Mouse (Mus musculus) left cerebral cortex, adult 11 months (tissue): ENCODE data around the gene Cald1.

Experiments
- DNase-seq: peaks from one replicate; pipeline ENCODE4 v3.0.0; 2022; ENCODE audit warnings: low spot score

Gene Cald1

DNA sequence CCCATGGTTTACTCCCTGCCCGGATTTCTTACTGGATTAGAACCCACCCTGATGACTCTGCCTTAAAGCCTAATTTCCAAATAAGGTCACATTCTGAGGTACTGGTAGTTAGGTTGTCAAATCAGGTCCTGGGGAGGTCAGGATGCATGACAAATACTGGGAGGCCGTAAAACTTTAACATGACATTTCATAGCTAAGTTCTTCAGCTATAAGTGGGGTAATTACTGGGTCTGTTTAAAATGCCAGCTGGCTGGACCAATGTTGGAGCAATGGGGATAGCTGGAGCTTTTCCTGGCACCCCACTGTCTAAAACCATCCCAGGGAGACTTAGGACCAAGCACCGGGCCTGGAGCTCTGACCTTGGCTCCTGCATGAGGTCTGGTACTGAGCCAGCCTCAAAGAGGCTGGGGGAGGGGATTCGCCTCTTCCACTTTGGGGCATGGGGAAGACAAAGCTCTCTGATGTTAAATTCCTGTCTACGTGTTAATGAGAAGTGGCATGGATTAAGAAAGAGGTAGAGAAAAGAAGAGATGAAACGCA, 120.9 kb downstream of the Cald1 start:
- no peak for DNase-seq

DNA sequence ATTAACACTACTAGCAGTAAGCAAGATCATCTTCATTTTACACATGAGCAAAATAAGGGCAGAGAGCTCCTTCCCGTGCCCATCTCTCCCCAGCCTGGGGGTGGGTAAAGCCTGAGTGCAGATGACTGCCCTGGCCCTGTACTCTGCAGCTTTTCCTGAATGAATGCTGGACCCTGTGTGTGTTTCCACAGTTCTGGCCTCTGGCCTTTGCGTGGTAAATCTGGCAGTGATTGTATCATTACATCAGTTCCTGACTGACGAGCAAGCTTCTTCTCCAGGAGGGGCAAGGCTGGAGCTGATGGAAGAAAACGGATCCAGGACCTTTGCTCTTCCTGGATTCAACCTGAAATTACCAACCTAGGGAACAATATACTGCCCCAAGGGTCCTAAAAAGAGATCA, 122.1 kb downstream of the Cald1 start:
- DNase-seq = no peak

DNA sequence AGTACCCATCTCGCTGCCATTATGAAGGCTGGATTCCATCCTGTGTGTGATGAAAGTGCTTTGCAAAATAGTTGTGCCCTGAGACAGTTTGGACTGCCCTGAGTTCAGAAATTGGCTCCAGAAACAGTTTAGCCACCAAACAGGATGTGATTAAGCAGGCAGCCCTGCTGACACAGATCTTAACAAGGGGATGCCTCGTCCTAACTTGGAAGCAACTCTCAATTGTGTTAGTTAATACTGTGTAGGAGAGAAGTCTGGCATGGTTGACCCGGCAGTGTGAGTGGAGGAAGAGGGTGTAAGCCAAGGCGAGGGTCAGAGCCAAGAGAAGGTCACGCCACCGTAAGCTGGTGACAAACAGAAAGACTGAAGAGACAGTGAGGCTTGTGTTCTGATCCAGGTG, 123.4 kb downstream of the Cald1 start:
- DNase-seq = no peak

DNA sequence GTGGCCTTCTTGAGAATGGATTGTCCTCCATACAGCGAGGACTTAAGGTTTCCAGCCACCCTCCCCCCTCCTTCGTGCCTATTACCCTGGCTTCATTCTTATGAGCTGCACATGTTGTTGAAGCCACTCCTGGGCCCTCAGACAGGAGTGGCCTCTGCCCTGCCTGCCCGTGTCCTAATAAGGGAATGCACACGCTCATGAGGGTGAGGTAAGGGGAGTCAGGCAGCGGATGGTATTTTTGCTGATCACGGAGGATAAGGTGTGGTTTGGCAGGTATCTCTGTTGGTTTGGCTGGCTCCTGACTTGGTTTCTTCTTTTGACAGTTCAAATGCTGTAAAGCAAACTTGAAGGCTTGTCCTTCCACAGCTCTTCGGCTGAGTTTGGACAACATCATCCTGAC, 124.4 kb downstream of the Cald1 start:
- DNase-seq = no peak

DNA sequence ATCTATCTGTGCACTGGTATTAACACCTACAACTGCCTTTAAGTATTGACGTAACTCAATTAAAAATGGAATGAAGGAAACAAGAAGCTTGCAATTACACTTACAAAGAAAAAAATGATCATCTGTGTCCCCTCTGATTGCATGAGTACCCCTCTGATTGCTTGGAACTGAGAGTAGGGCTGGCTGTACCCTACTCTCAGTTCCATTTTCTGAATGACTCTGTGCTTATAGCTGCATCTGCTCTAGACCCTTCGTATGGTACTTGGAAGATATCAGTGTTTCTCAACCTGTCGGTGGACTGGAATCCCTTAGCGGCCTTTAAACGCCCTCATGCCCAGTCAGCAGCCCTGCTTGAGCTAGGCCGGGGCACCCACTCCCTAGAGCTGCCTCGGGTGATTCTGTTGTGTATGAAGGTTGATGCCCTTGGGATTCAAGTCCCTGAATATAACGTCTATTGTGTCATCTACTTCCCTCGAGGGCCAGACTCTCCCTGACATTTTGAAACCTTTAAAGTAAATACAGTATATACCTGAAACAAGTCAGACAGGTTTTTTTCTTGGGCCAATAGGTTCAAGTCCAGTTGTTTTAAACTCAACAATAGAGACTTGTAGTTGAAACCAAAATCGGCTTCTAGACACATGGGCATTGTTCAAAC, 125.1 kb downstream of the Cald1 start:
- DNase-seq = no peak

DNA sequence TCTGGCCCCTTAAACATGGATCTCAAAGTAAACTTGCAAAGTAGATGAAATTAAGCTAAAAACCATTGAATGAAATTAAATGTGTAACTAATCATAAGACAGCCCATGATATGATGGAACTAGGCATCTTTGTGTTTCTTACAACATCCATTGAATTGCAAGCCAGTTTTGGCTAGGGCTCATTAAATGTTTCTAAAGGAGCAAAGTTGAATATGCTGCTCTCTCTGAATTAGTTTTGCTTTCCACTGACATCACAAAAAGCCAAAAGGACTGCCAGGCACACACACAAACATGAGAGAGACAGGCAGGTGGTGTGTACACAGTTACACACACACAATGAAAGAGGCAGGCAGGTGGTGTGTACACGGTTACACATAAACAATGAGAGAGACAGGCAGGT, 127.4 kb downstream of the Cald1 start:
- DNase-seq = no peak

DNA sequence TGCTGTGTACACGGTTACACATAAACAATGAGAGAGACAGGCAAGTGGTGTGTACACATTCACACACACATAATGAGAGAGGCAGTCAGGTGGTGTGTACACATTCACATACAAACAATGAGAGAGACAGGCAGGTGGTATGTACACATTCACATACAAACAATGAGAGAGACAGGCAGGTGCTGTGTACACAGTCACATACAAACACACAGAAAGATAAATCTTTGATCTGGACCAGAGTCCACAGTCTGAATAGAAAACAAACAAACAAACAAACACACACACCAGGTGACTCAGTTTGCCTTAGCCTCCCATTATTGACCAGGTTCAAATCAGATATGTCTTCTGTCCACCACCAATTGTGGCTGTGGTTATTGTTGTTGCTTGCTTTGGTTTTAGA, 127.8 kb downstream of the Cald1 start:
- no peak for DNase-seq

DNA sequence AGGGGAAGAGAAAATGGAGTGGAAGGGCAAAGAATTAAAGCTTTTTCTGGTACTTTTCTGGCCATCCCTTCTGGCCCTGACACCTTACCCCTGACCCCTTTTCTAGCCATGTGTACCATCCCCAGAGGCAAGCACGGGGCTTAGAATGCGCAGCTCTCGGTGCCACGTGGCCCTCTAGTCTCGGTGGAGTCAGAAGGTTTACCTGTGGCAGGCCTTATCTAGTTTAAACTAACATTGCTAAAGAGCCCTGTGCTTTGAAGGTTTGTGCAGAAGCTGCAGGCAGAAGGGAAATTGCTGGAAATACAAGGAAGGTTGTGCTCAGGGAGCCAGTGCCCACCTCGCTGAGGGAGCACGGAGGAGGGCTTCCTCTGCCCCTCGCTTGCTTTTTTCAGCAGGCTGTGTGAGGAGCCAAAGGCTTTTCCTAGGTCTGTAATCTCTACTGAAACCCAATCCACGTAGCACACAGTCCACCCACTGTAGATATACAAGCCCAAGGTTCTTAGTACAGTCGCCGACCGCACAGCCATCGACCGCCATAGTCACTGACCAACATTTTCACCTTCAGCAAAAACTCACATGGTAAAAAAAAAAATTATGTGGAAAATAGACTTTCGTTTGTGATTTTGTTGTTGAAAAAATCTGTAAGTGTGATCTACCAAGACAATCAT, 129.2 kb downstream of the Cald1 start:
- no peak for DNase-seq

DNA sequence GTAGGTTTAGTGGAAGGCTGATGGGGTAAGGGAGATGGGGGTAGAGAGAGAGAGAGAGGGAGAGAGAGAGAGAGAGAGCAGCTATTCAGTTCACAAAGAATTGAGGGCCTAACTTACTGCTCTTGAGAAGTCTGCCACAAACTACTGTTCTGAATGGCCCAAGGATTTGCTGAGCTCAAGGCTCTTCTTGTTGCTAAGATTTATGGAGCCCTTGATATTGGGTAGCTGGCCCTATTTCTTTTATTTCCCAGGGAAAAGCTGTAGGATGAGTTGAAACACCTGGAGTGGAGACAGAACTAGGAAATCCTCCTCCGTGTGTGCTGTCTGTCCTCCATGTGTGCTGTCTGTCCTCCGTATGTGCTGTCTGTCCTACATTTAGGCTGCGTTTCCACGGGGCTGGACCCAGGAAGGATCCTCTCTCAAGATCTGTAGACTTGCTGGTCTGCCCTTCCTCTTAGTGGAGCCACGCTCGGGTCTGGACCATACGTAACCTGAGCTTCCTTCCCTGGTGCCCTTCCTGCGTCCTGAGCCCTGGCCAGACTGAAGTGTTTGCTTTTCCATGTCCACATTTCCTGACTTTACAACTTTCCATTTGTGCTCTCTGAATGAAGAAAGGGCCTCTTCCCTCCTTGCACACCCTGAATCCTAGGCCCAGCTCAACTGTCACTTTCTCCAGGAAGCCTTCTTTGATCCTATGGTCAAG, 131.3 kb downstream of the Cald1 start:
- no peak for DNase-seq

DNA sequence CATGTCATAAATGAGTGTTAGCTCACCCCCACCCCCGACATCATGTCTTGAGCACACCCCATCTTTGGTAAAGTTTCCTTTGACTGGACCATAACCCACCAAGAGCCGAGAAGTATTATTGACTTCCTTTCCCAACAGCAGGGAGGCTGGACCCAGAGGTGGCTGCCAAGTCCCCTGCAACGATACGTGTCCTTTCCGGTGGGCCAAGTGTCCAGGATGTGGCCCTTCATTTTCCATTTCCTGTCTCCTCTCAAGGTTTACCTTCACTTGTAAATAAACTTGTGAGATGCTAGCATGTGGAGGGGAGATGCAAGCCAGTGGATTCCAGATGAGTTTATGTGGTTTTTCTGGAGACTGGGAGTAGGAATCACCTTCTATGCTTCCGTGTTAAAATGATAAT, 132.7 kb downstream of the Cald1 start:
- no peak for DNase-seq

DNA sequence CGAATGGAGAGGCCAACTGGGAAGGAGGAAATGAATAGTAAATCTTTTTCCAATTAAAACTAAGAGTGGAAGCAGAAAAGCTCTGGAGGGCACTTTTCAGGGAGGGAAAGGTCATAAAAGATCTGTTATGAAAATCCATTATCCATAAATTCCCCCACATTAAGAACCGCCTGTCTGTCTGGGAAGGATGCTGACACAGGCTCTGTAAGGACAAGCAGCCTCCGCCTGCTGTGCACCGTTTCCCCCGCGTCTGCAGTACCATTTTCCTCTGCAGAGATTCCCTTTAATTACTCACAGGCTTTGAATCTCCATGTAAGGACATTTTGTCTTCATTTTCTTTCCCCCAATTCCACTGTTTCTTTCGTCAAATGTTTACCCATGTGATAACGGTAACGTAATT, 133.2 kb downstream of the Cald1 start:
- no peak for DNase-seq

DNA sequence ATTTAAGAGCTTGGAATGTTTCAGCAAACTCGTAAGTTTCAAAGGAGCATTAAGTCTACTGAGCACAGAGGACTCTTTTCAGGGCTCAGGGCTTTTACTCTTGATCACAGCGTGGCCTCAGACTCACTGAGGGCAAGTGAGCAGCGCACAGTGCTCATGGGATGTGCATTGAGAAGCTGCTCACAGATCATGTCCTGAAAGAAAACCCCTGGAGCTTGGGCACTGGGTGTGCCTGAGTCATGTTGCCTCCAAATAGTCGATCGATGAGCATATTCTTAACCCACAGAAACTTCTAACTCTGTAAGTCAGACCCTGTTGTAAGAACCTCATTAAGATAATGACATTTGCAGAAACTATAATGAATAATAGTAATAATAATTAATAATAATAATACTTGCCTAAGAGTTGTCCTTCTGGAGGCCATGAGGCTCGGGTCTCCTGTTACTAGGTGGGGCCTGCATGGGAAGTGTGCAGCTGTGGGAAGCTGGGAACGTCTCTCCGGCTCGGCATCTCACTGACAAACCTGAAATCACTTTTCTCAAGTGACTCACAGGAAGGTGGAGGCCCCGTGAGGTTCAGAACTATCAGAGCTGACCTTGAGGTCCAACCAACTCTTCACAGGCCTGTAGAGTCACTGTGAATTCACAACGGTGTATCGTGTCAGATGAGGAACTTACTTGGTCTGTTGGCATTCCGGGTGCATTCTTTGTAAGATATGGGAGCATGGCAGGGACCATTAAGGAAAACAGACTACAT, 136.8 kb downstream of the Cald1 start:
- DNase-seq = no peak

DNA sequence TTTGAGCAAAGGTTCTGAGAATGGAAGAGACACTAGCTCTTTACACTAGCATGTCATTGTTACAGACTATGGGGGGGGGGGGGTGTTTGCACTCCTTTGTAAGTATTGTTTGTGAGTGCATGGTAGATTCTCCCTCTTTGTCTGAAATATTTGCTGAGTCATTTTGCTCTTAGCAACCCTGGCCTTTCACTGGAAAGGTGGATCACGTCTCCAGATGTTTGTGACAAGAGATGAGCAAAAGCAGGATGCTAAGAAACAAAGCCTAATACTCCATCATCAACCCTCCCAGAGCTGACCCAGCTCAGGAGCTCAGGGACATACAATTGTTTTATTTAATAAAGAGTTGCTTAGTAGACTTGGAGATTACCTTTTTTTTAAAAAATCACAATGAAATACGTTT, 138.6 kb downstream of the Cald1 start:
- DNase-seq = no peak

DNA sequence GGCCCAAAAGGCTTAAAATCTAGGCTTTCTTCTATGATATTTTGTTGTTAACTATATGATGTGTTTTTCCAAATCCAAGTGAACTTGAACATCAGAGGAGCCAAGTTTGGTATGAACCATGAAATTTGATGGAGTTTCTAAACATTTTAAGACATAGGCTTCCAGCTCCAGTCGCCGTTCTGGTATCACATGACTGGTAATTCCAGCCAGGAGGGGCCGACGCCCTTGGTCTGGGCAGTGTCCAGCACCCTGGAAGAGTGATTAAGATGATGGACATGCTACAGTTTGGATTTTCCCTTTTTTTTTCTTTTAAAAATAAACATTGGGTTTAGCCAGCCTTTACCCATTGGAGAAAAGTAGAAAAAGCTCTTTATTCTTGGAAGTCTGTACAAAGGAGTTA, 145.6 kb downstream of the Cald1 start:
- no peak for DNase-seq

DNA sequence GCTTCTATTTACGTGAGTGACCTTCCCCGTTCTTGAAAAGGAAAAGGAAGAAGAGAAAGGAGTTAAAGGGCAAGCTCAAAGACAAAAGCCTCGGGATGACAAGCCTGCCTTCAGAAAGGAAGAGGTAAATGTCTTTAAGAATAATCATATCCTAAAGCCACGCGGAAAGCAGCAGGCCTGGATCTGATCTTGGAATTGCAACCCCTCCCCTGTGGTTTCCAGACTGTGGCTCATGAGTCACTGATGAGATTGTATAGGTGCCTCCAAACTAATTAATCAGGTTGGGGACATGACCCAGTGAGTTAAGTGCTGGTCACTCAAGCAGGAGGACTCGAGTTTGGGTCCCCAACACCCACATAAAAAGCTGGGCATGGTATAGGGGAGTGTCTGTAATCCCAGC, 149.5 kb downstream of the Cald1 start:
- DNase-seq = no peak

DNA sequence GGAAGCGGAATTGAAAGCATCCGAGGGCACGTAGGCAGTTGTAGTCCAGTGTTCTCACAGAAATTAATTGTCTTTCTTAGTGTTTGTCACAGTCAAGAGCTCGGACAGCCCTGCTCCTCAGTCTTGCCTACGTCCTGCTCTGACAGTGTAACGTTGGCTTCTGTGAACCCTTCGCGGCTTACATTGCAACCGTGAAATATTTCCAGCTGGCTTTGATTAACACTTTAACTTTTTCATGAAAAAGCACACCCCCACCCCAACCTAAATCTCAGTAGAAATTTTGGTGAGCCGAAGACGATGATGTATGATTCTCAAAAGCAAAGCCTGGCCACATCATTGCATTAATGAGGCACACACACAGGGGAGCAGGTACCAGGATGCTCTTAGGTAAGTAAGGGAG, 150.3 kb downstream of the Cald1 start:
- no peak for DNase-seq

DNA sequence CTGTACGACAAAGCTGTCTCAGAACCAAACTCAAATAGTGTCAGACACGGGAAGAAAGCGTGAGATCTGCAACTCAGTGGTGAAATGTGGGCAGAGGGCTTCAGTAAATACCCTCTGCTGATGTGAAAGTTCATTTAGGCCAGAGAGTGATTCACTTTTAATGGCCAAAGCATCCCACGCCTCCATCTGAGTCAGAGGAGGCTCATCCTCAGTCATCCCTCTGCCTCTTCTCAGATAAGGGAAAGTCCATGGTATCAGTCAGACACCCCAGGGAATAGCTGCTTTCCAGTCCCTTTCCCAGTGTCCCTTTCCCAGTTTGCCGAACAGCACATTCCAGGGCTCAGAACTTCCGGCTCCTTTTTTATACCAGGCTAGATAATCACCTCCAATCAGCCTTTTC, 151.2 kb downstream of the Cald1 start:
- DNase-seq = no peak

DNA sequence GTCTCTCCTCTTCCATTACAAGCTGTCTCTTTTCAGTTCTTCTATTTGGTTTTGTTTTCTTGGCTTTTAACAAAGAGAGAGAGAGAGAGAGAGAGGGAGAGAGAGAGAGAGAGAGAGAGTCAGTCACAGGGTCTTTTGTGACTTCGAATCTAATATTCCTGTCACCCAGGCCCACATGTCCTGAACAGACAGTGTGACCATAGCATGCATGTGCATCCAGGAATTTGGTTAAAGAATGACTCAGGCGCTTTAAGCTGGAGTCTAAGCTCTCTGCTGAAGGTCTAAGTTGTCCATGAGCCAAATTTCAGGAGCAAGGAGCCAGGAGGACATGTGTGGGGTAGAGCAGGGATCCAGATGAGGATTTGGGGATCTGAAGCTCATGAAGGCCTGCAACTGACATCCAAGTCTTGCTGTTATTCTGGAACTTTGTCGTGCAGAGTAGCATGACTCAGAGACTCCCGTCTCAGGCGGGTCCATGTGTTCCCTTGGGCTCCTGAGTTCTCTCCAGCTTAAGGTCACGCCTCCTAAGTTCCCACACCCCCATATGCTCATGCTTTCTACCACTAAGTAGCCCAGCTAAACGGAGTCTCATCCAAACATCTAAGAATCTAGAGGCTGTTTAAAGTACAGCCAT, 152.3 kb downstream of the Cald1 start:
- DNase-seq = no peak

DNA sequence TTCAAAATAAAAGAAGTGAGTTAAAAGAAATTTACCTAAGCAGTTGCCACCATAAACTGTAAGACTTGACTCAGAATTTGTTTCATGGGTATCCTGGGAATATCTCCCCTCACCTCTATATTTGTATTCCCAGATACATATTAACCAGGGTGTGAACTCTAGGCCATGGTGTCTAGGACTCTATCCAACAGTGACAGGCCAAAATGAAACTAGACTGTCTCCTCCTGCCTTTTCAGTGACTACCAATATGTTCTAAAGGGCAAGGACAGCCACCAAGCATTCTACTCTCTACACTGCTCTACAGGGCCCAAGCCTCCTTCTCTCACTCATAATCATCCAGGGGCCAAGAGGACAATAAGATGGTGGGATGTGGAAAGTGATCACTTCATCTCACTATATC, 153.3 kb downstream of the Cald1 start:
- no peak for DNase-seq

DNA sequence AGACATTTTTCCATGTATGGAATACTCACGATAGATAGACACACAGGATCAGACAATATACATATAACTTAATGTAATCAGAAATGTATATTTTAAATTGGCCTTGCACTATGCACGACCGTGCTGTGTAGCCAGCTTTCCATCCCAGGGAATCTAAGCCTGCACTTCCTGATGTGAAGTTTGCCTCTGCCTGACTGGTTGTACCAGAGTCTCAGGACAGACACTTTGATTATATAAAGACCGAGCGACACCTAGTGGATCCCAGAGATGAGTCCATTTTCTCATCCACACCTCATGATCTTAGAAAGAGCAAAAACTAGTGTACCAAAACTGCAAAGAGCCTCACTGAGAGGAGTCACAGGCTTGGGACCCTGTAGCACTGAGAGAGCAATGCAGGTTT, 156.1 kb downstream of the Cald1 start:
- DNase-seq = peak; percentile 50

DNA sequence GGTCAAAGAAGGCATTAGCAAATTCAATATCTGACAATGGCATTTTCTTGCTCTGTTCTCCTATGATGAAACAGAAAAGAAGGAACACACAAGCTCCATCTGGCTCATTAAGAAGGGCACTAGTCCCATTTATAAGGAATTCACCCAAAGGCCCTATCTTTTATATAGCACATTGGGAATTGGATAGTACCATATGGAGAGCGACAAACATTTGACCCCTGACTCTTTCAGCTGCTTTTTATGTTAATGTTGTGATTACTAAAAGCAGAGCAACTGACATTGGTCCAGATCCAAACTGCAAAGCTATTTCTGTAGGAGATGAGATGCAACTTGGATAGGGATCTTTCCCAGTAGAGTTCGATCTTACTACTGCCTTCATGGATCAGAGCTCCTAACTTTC, 160.0 kb downstream of the Cald1 start:
- DNase-seq = no peak

DNA sequence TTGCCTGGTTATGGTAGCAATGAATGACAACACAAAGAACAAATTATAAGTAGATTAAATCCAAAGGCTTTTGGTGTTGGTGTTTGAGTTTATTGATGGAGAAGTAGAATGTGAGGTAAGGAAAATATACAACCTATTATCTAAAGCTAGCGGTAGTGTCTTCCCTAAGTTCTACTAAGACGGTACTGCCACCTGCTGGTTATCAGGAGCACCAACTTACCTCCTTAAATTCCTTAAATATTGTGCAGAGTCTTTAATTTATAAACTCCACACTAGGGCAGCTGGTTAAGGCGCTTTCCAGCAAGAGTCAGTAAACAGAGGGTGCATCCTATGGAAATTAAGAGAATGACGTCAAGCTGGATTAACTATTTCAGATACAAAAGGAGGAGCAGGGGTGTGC, 161.7 kb downstream of the Cald1 start:
- no peak for DNase-seq
